Mouse (Mus musculus): ENCODE data around the gene Kif17.

Gene Kif17

GRCm38 (mm10) chr4:138261843-138262681 is 11.8 kb downstream of the Kif17 start:
- DNase-seq (ENCODE audit: low read depth) = peak; percentile 67

- DNase-seq (ENCODE audit: low read depth) = no peak
Observed at GRCm38 (mm10) chr4:138267869-138268268, 17.6 kb downstream of the Kif17 start.

GRCm38 (mm10) chr4:138272011-138272997 is 22.1 kb downstream of the Kif17 start:
- peak; percentile 79 for DNase-seq (ENCODE audit: low read depth)

- DNase-seq (ENCODE audit: low read depth) = no peak
Observed at GRCm38 (mm10) chr4:138278346-138278745, 28.1 kb downstream of the Kif17 start.

- DNase-seq (ENCODE audit: low read depth) = peak; percentile 85
Observed at GRCm38 (mm10) chr4:138282834-138283233, 32.6 kb downstream of the Kif17 start.

- no peak for DNase-seq (ENCODE audit: low read depth)
Observed at GRCm38 (mm10) chr4:138286411-138286810, 36.2 kb downstream of the Kif17 start.

- DNase-seq (ENCODE audit: low read depth) = no peak
Observed at GRCm38 (mm10) chr4:138288691-138289090, 38.5 kb downstream of the Kif17 start.

GRCm38 (mm10) chr4:138292028-138292427 is 41.8 kb downstream of the Kif17 start:
- DNase-seq (ENCODE audit: low read depth) = no peak

- DNase-seq (ENCODE audit: low read depth) = no peak
Observed at GRCm38 (mm10) chr4:138293261-138293948, 43.2 kb downstream of the Kif17 start.

GRCm38 (mm10) chr4:138293949-138294550 is 43.8 kb downstream of the Kif17 start:
- DNase-seq (ENCODE audit: low read depth) = no peak

GRCm38 (mm10) chr4:138301271-138301780 is 51.1 kb downstream of the Kif17 start:
- DNase-seq (ENCODE audit: low read depth) = no peak

GRCm38 (mm10) chr4:138303011-138303410 is 52.8 kb downstream of the Kif17 start:
- DNase-seq (ENCODE audit: low read depth) = no peak

GRCm38 (mm10) chr4:138303742-138304141 is 53.5 kb downstream of the Kif17 start:
- DNase-seq (ENCODE audit: low read depth) = no peak

- peak; percentile 99 for DNase-seq (ENCODE audit: low read depth)
Observed at GRCm38 (mm10) chr4:138304340-138305104, 54.3 kb downstream of the Kif17 start, which contains the start of gene Ddost. Gene Ddost (plus strand): TSS chr4:138304730.

- DNase-seq (ENCODE audit: low read depth) = no peak
Observed at GRCm38 (mm10) chr4:138307025-138307424, 56.8 kb downstream of the Kif17 start.

GRCm38 (mm10) chr4:138307739-138308138 is 57.5 kb downstream of the Kif17 start:
- DNase-seq (ENCODE audit: low read depth) = no peak

GRCm38 (mm10) chr4:138310311-138310910 is 60.2 kb downstream of the Kif17 start:
- DNase-seq (ENCODE audit: low read depth) = no peak

- DNase-seq (ENCODE audit: low read depth) = peak; percentile 40
Observed at GRCm38 (mm10) chr4:138311595-138311994, 61.4 kb downstream of the Kif17 start.

- DNase-seq (ENCODE audit: low read depth) = no peak
Observed at GRCm38 (mm10) chr4:138312105-138312504, 61.9 kb downstream of the Kif17 start.

GRCm38 (mm10) chr4:138313021-138313420 is 62.8 kb downstream of the Kif17 start:
- DNase-seq (ENCODE audit: low read depth) = no peak
